Mouse (Mus musculus): ENCODE data around the gene Zfp940. TPM values are rescaled to one million over a fixed set of nuclear protein-coding genes. Genes with fewer than 3 reads are reported as not detected.
A peak's percentile ranks its signal among the peaks of the same experiment; 100 is the strongest.

Zfp940 gene
- polyA plus RNA-seq, 1 experiment from 2014 or later, result 5.4 TPM

DNA sequence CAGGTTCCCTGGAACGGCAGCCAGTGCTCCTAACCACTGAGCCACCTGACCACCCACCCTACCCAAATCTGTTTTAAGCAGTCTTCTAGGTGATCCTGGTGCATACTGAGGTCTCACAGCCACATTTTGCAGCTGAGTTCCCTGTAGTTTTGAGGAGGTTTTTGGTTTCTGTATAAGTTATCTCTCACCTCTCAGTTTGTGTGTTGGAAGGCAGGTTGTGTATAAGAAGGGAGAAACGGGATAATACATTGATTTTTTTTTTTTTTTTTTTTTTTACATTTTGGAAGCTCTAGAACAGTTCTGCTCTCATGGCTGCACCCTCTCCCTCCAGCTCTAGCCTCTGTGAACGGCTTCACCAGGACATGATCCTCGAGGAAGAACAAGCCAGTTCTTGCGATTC is 67.6 kb downstream of the Zfp940 start:
- Histone ChIP-seq H3K4me2 (peak overlapping the region; percentile 73), H3K9me3 (replicated peaks) (no peaks in the 10 kb centered on the region), H3K4me1 (peaks cover 18% of the 10 kb centered on the region), H3K27ac (no peak overlapping the region), H3K9ac (peak overlapping the region; percentile 25; the same call in 1 of the 2 replicates), H3K36me3 (peaks cover 39% of the 10 kb centered on the region), H3K4me3 (replicated peaks) (peak overlapping the region; percentile 86), H3K27me3 (no peaks in the 10 kb centered on the region)
- WGBS, result 79% methylated on average over 5 of the region's 5 CpGs
- no peak for ATAC-seq (replicated peaks; ENCODE audit: low FRiP score)

DNA sequence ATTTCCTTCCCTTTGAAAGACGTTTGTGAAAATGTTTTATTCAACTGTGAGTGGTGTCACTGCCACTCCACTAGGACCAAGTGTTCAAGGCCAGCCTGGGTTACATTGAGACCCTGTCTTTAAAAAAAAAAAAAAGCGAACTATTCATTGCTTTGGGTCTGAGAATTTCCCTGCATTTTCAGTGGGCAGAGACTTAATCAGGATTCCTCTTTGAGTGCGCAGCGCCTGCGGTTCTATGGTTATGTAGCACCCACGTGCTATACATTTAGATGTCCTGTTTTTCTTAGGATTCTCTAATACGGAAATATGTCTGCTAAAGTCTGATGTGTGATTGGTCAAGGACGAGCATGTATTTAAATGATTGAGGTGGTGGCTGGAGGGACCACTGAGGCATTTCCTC is 68.4 kb downstream of the Zfp940 start:
- Histone ChIP-seq H3K4me1 (peaks cover 18% of the 10 kb centered on the region), H3K4me2 (peak overlapping the region; percentile 73), H3K36me3 (peaks cover 39% of the 10 kb centered on the region), H3K4me3 (replicated peaks) (peak overlapping the region; percentile 86), H3K27me3 (no peaks in the 10 kb centered on the region), H3K9ac (peak overlapping the region; percentile 25; the same call in 1 of the 2 replicates), H3K9me3 (replicated peaks) (no peaks in the 10 kb centered on the region), H3K27ac (no peak overlapping the region)
- no peak for ATAC-seq (replicated peaks; ENCODE audit: low FRiP score)
- WGBS, result 62% methylated on average over 8 of the region's 8 CpGs

DNA sequence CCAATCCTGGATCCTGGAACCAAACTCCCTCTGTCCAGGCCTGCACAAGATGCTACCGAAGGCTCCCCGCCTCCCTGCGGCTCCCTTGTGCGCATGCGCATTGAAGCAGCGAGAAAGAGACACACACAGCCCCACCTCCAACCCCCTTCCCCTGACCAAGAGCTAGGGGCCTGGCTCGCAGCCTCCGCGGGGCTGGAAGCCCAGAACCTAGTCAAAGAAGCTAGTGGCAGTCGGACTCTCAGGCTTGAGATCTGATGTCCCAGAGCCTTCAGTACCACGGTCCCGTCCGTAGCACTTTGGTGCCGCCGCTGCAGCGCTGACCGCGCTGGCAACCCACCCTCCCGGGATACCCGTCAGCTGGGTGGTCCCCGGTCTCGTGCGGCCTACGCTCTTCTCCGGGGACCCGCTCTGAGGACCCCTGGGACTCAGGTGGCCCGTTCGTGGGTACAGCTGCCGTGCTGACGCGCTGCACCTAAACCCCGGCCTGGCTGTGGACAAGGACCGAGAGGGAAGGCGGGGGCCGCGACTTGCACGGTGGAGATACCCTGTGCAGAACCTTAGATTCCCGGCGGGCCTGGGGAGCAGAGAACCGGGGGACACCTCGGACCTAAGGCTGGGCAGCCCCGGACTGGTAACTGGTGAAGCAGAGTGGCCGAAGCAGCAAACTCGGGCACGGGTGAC is 69.5 kb downstream of the Zfp940 start, which contains the start of gene Zfp30:
TSS of gene Zfp30 (plus strand) at position 128 of the 681 bp plus-strand sequence.
- Histone ChIP-seq H3K27ac (peak within 1 kb of the TSS; percentile 93), H3K4me1 (peaks cover 18% of the 10 kb centered on the region), H3K4me3 (replicated peaks) (peak within 1 kb of the TSS; percentile 86), H3K27me3 (no peaks in the 10 kb centered on the region), H3K4me2 (peak within 1 kb of the TSS; percentile 73), H3K9me3 (replicated peaks) (no peaks in the 10 kb centered on the region), H3K36me3 (peaks cover 37% of the 10 kb centered on the region), H3K9ac (peak within 1 kb of the TSS; percentile 81)
- under 1% methylated on average over 45 of the region's 45 CpGs for WGBS
- peak; percentile 97 for ATAC-seq (replicated peaks; ENCODE audit: low FRiP score)

Other genes starting within 250 kb of the Zfp940 start
- not detected in 2 replicates for gene Catsperg2, start 126.6 kb downstream of the Zfp940 start, polyA plus RNA-seq (2015; fragmentation: Nextera tagmentation; extraction: Ambion mirVana)
- gene Zfp84, start 85.1 kb downstream of the Zfp940 start, polyA plus RNA-seq (2015; fragmentation: Nextera tagmentation; extraction: Ambion mirVana), result 13.1 and 14.0 TPM in 2 replicates
- 7.1 and 8.1 TPM in 2 replicates for gene Zfp30, start 69.7 kb downstream of the Zfp940 start, polyA plus RNA-seq (2015; fragmentation: Nextera tagmentation; extraction: Ambion mirVana)
- gene Zfp790, start 37.6 kb downstream of the Zfp940 start, polyA plus RNA-seq (2015; fragmentation: Nextera tagmentation; extraction: Ambion mirVana), result 13.4 and 13.9 TPM in 2 replicates
- gene Zfp420, start 6.3 kb upstream of the Zfp940 start, polyA plus RNA-seq (2015; fragmentation: Nextera tagmentation; extraction: Ambion mirVana), result 7.5 and 7.8 TPM in 2 replicates
- gene Zfp27, start 52.9 kb upstream of the Zfp940 start, polyA plus RNA-seq (2015; fragmentation: Nextera tagmentation; extraction: Ambion mirVana), result 9.5 and 10.8 TPM in 2 replicates
- gene Zfp383, start 54.6 kb upstream of the Zfp940 start, polyA plus RNA-seq (2015; fragmentation: Nextera tagmentation; extraction: Ambion mirVana), result 5.2 and 5.8 TPM in 2 replicates
- gene Zfp74, start 100.4 kb upstream of the Zfp940 start, polyA plus RNA-seq (2015; fragmentation: Nextera tagmentation; extraction: Ambion mirVana), result 12.0 and 12.2 TPM in 2 replicates
- gene Zfp568, start 130.3 kb upstream of the Zfp940 start, polyA plus RNA-seq (2015; fragmentation: Nextera tagmentation; extraction: Ambion mirVana), result 17.7 and 19.5 TPM in 2 replicates
- 3.0 and 4.0 TPM in 2 replicates for gene Zfp14, start 197.7 kb upstream of the Zfp940 start, polyA plus RNA-seq (2015; fragmentation: Nextera tagmentation; extraction: Ambion mirVana)
- 3.9 and 5.5 TPM in 2 replicates for gene Zfp82, start 219.2 kb upstream of the Zfp940 start, polyA plus RNA-seq (2015; fragmentation: Nextera tagmentation; extraction: Ambion mirVana)
- gene Gm26920, start 236.7 kb upstream of the Zfp940 start, polyA plus RNA-seq (2015; fragmentation: Nextera tagmentation; extraction: Ambion mirVana), result 1.1 and 2.4 TPM in 2 replicates
- gene Zfp566, start 236.9 kb upstream of the Zfp940 start, polyA plus RNA-seq (2015; fragmentation: Nextera tagmentation; extraction: Ambion mirVana), result 12.2 and 15.9 TPM in 2 replicates
- 109 and 114 TPM in 2 replicates for gene Zfp260, start 241.1 kb upstream of the Zfp940 start, polyA plus RNA-seq (2015; fragmentation: Nextera tagmentation; extraction: Ambion mirVana)